24 mouse cellular contexts compared by ENCODE assay signal in the genomic region with DNA sequence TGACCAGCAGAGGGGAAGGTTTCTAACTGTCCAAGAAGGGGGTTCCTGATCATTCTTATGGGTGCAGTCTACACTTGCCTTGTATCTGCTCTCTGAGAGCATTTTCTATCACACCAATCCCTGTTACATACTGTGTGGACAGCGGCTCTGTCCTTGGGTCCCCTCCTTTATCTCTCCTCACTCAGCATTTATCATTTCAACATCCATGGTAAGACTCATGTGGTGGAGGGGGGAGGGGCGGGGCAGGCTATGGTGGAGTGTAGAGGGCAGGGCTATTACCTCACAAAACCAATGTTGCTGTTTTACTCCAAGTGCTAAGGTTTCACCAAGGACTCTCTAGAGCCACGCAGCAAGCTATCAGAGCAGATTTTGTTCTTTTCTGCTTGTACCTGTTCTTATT.
A peak's percentile ranks its signal among the peaks of the same experiment; 100 is the strongest.
DNase-seq lines count a peak whose midpoint lies in the region; ATAC-seq lines count a peak whose summit lies in the region.
"Had no signal": no experiment of that assay in that cellular context is flagged by ENCODE, and none has a peak within 500 bp of the region (broad histone marks: within the 10 kb centered on the region; RNA-seq: fewer than 3 reads in every experiment).

No protein-coding gene starts in this region.

- peak; percentile 2 for DNase-seq in adrenal gland, adult 8-10 months
- no peak for DNase-seq in adrenal gland, adult 18-20 months (ENCODE audit: low spot score in 2 of 2)
- DNase-seq in adrenal gland, postnatal 25 days = peak; percentile 8
- no peak for DNase-seq in liver, embryonic 13.5 days
- DNase-seq in kidney, postnatal 25 days = no peak
- DNase-seq in gastrocnemius, postnatal 36 days = no peak
- no peak for DNase-seq in cerebellum, postnatal 36 days
- DNase-seq: cerebellum, adult 11-12 months; cerebellum, adult 9-11 months; gastrocnemius, adult 2 months; heart, postnatal 14 days; kidney, adult 18-20 months; kidney, postnatal 36 days; lung, adult 2 months; lung, postnatal 10 days; right cerebral cortex, postnatal 14 days had no signal

- H3K9ac ChIP-seq in liver, embryonic 13.5 days = no peak overlapping the region
- H3K9ac ChIP-seq: embryonic facial prominence, embryonic 13.5 days; kidney, embryonic 15.5 days; limb, embryonic 13.5 days; midbrain, embryonic 13.5 days had no signal

- no peaks in the 10 kb centered on the region for H3K9me3 ChIP-seq in liver, embryonic 13.5 days (replicated peaks)
- H3K9me3 ChIP-seq: embryonic facial prominence, embryonic 13.5 days; kidney, embryonic 15.5 days; limb, embryonic 13.5 days; midbrain, embryonic 13.5 days had no signal

- no peak overlapping the region for H3K27ac ChIP-seq in liver, embryonic 13.5 days
- H3K27ac ChIP-seq: embryonic facial prominence, embryonic 13.5 days; gastrocnemius, adult 2 months; kidney, embryonic 15.5 days; layer of hippocampus, adult 2 months; limb, embryonic 13.5 days; macrophage; midbrain, embryonic 13.5 days had no signal

- WGBS in liver, embryonic 13.5 days (ENCODE audit: insufficient replicate concordance) = 36% methylated on average over 3 of the region's 3 CpGs

- intact Hi-C loops in gastrocnemius, postnatal 36 days (cut with DNase I) = no loop called here

- H3K36me3 ChIP-seq in liver, embryonic 13.5 days = no peaks in the 10 kb centered on the region
- H3K36me3 ChIP-seq: embryonic facial prominence, embryonic 13.5 days; kidney, embryonic 15.5 days; limb, embryonic 13.5 days; midbrain, embryonic 13.5 days had no signal

- no peak overlapping the region for H3K4me2 ChIP-seq in liver, embryonic 13.5 days
- H3K4me2 ChIP-seq: embryonic facial prominence, embryonic 13.5 days; kidney, embryonic 15.5 days; limb, embryonic 13.5 days; midbrain, embryonic 13.5 days had no signal

- no peak overlapping the region for H3K4me3 ChIP-seq in liver, embryonic 13.5 days (replicated peaks)
- H3K4me3 ChIP-seq: embryonic facial prominence, embryonic 13.5 days; gastrocnemius, adult 2 months; kidney, embryonic 15.5 days; layer of hippocampus, adult 2 months; limb, embryonic 13.5 days; midbrain, embryonic 13.5 days had no signal

- peaks cover 22% of the 10 kb centered on the region for H3K4me1 ChIP-seq in liver, embryonic 13.5 days (replicated peaks)
- H3K4me1 ChIP-seq: embryonic facial prominence, embryonic 13.5 days; kidney, embryonic 15.5 days; limb, embryonic 13.5 days; midbrain, embryonic 13.5 days had no signal

- H3K27me3 ChIP-seq in liver, embryonic 13.5 days = peaks cover 49% of the 10 kb centered on the region
- H3K27me3 ChIP-seq: embryonic facial prominence, embryonic 13.5 days; kidney, embryonic 15.5 days; limb, embryonic 13.5 days; midbrain, embryonic 13.5 days had no signal

- peak; percentile 74 for ATAC-seq in liver, embryonic 13.5 days (ENCODE audit: low read depth)
- ATAC-seq: forebrain, embryonic 16.5 days; hindbrain, embryonic 16.5 days; midbrain, embryonic 13.5 days had no signal

Comparison
In these comparisons a context has a peak if more than half of its experiments do, and no peak if none do; other contexts are left out.
1. DNase-seq: peak in adrenal gland, adult 8-10 months (single experiment) and adrenal gland, postnatal 25 days (single experiment); none in adrenal gland, adult 18-20 months (0 of 2), liver, embryonic 13.5 days (single experiment), kidney, postnatal 25 days (0 of 2), gastrocnemius, postnatal 36 days (0 of 2) and cerebellum, postnatal 36 days (0 of 2).